Mouse (Mus musculus) thymus, adult 2 months (tissue): ENCODE measurements around the gene Taf5. TPM values are rescaled to one million over a fixed set of nuclear protein-coding genes. Genes with fewer than 3 reads are reported as not detected.

ENCODE experiments used
- DNase-seq: peaks from one replicate; pipeline ENCODE4 v3.0.0; 2021
- H3K27ac ChIP-seq: fragments of 200-500 bp; 2 replicates; pipeline ENCODE4 v1.5.1; 2012; ENCODE audit warnings: low read length, control low read depth; ENCODE audit not compliant: control insufficient read depth, insufficient read depth
- H3K27me3 ChIP-seq: fragments of 200-500 bp; 2 replicates; pipeline ENCODE4 v1.6.1; 2012; ENCODE audit warnings: mild to moderate bottlenecking, low read length, moderate library complexity, mixed read lengths; ENCODE audit not compliant: control insufficient read depth, insufficient read depth
- H3K36me3 ChIP-seq: fragments of 200-500 bp; 2 replicates; pipeline ENCODE4 v1.6.1; 2012; ENCODE audit warnings: mild to moderate bottlenecking, low read length, moderate library complexity; ENCODE audit not compliant: control insufficient read depth, insufficient read depth
- H3K4me1 ChIP-seq: fragments of 200-500 bp; replicated peaks from 2 replicates; pipeline ENCODE4 v1.6.1; 2012; ENCODE audit warnings: low read length; ENCODE audit not compliant: control insufficient read depth, insufficient read depth
- H3K4me3 ChIP-seq: fragments of 200-500 bp; 2 replicates; pipeline ENCODE4 v1.5.1; 2012; ENCODE audit warnings: mild to moderate bottlenecking, low read length, control low read depth, moderate library complexity; ENCODE audit not compliant: control insufficient read depth, insufficient read depth
- CTCF ChIP-seq: fragments of 200-500 bp; IDR thresholded peaks from 2 replicates; pipeline ENCODE4 v1.5.1; 2012; ENCODE audit warnings: mild to moderate bottlenecking, control low read depth, low read length, moderate library complexity, borderline replicate concordance; ENCODE audit not compliant: control insufficient read depth, poor library complexity, insufficient read depth; ENCODE audit errors: extremely low read depth
- POLR2A ChIP-seq: fragments of 200-500 bp; IDR thresholded peaks from 2 replicates; pipeline ENCODE4 v1.6.1; 2012; ENCODE audit warnings: mild to moderate bottlenecking, low read length, control low read depth, moderate library complexity; ENCODE audit not compliant: control insufficient read depth, poor library complexity, insufficient read depth; ENCODE audit errors: extremely low read depth
- WGBS: fragments of 180-500 bp; shearing (Covaris S2); methylation state at CpG from one replicate; pipeline ENCODE4 v1.1.7; 2018; 5-methylcytosine and 5-hydroxymethylcytosine counted together
- polyA plus RNA-seq: library from polyadenylated mRNA; depleted of rRNA; stranded (reverse); fragments of >200 nt; gene quantifications from 2 replicates; pipeline ENCODE4 v1.2.3, GENCODE M21; 2012

The Taf5 gene
- polyA plus RNA-seq, 1 experiment = 6.7 TPM

DNA sequence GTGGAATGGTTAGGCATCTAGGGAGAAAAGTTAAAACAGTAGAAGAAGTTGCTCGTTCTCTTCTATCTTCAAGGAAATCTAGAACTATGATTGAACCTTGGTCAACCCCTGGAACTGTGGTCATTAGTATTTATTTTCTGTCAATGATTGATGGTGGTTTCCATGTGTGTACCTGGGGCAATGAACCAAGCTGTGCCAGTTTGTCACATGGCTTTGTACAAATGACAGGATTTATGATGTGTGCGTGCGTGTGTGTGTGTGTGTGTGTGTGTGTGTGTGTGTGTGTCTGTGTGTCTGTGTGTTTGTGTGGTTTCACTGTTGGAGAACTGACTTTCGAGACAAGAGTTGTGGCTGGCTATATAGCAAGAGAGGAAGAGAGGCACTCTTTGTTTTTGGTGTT, 14.1 kb upstream of the Taf5 start:
- Histone ChIP-seq H3K27ac (no peak overlapping the region), H3K36me3 (no peaks in the 10 kb centered on the region), H3K27me3 (no peaks in the 10 kb centered on the region), H3K4me3 (no peak overlapping the region), H3K4me1 (peaks cover 6% of the 10 kb centered on the region)
- no peak for TF ChIP-seq CTCF
- TF ChIP-seq POLR2A = no peak
- 81% methylated on average over 4 of the region's 4 CpGs for WGBS
- no peak for DNase-seq

DNA sequence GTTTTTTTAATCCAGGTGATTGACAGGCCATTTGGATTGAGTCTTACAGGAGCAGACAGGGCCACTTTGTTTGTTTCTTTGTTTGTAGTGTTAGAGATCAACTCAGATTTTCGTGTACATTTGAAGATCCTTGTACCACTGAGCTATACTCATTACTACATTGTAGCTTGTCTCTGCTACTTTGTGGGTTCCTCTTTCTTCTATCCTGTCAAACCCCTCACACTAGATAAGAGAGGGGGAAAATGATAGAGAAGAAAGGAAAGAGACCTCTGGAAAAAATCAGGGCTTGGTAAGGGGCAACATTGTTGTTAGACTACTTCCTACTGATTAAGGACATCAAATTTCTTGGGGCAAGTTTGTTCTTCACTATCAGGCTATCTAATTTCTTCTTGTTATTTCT, 9.9 kb upstream of the Taf5 start:
- WGBS = 80% methylated on average over 1 of the region's 1 CpGs
- no peak for TF ChIP-seq POLR2A
- TF ChIP-seq CTCF = no peak
- DNase-seq = no peak
- H3K27ac ChIP-seq = no peak overlapping the region
- no peaks in the 10 kb centered on the region; the same call in 1 of the 2 replicates for H3K27me3 ChIP-seq
- H3K36me3 ChIP-seq = no peaks in the 10 kb centered on the region
- H3K4me1 ChIP-seq = no peaks in the 10 kb centered on the region
- H3K4me3 ChIP-seq = no peak overlapping the region

DNA sequence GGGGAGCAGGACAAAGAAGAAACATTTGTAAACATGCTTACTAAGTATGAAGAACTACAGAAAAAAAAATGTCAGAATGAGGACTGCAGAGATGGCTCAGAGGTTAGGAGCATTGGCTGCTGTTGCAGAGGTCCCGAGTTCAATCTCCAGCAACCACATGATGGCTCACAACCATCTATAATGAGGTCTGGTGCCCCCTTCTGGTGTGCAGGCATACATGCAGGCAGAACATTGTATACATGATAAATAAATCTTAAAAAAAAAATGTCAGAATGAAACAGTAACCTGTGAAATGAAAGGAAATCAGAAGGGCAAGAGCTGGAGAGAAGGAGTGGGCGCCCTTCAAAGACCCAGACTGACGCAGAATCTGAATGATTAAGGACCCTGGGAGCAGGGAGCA, 1.7 kb upstream of the Taf5 start:
- TF ChIP-seq POLR2A = no peak
- Histone ChIP-seq H3K27me3 (no peaks in the 10 kb centered on the region; the same call in 1 of the 2 replicates), H3K4me3 (no peak overlapping the region), H3K27ac (no peak overlapping the region), H3K36me3 (peaks cover 2% of the 10 kb centered on the region; the same call in 1 of the 2 replicates), H3K4me1 (peaks cover 4% of the 10 kb centered on the region)
- DNase-seq = no peak
- WGBS = 93% methylated on average over 3 of the region's 3 CpGs

DNA sequence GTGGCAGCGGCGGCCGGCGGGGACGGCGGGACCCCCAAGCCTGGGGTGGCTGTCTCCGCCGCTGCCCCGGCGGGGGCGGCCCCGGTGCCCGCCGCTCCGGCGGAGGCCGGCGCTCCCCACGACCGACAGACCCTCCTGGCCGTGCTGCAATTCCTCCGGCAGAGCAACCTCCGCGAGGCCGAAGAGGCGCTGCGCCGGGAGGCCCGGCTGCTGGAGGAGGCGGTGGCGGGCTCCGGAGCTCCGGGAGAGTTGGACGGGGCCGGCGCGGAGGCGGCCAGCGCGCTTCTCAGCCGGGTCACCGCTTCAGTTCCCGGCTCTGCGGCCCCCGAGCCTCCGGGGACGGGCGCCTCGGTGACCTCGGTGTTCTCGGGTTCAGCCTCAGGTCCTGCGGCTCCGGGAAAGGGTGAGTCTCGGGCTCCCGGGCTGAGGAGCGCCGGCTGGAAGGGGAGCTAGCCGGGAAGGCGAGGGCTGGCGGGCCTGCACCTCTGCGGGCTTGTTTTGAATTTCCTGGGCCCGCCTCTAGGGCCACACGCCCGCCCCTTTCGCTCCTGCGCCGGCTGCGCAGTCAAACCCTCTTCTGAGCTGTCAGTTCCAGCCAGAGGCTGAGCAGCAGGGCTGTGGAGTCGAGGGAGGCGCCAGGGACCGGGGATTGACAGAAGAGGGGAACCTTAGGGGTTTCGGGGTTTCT, 522 bp downstream of the Taf5 start:
- under 1% methylated on average over 72 of the region's 72 CpGs for WGBS
- peak overlapping the region; percentile 70 for H3K4me3 ChIP-seq
- peaks cover 4% of the 10 kb centered on the region for H3K4me1 ChIP-seq
- no peaks in the 10 kb centered on the region for H3K27me3 ChIP-seq
- peak overlapping the region; percentile 16 for H3K27ac ChIP-seq
- peak; percentile 88 for DNase-seq
- 0 out of 2 replicates have a peak, but pooled peaks have one; percentile 34 for TF ChIP-seq CTCF
- 0 out of 2 replicates have a peak, but pooled peaks have one; percentile 44 for TF ChIP-seq POLR2A
- H3K36me3 ChIP-seq = peaks cover 15% of the 10 kb centered on the region; the same call in 1 of the 2 replicates

DNA sequence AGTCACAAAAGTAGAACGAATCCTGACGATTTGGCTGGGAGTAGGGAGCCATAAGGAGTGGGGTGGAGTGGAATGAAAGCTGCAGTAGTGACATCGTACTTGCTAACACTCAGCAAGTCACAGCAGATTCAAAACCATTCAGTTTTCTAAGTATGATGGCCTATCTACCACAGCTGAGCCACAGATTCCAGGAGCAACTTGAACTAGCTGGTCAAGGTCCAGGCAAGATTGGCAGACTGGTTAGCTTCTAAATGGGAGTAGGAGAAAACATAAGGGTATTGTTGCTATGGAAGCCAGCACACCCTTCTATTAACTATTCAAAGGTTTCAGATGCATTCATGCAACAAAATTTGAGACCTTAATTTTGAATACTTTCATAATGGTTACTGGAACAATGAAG, 20.7 kb downstream of the Taf5 start:
- Histone ChIP-seq H3K27me3 (no peaks in the 10 kb centered on the region), H3K4me3 (no peak overlapping the region), H3K36me3 (peaks cover 21% of the 10 kb centered on the region), H3K27ac (no peak overlapping the region), H3K4me1 (0 out of 2 replicates have a peak, but pooled peaks cover 3% of the 10 kb centered on the region)
- WGBS = 82% methylated on average over 3 of the region's 3 CpGs
- TF ChIP-seq CTCF (no peak), POLR2A (no peak)
- DNase-seq = no peak

DNA sequence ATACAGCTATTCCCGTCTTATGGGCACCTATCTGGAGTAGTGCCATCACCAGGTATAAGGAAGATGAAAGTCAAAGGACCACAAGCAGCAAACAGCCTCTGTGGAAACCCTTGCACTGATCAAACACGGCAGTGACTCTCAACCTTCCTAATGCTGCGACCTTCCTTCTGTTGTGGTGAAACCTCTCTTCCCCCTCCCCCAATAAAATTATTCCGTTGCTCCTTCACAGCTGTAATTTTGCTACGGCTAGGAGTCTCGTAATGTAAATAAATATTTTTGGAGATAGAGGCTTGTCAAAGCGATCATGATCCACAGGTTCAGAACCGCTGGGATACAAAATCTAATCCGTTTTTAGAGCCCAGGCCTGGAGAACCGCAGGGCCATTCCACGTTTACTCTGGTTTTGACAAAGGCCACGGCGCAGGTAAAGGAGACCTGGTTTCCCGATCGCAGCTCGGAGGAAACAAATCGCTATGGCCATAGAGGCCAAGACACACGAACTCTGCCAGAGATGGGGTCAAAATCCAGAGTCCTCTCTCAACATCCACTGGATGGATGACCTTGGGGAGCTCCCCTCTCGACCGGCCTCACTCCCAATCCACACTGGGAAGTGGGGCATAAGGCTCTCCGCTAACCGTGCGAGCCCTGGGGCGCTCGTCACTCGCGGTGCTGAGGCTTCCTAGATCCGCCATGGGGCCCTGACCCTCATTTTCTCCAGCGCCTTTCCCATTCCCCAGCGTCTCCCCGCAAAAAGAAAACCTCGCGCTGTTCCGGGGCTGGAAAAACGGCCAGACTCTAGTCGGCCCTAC, 22.4 kb downstream of the Taf5 start:
- DNase-seq = no peak
- H3K4me3 ChIP-seq = peak overlapping the region; percentile 74
- H3K27me3 ChIP-seq = no peaks in the 10 kb centered on the region
- WGBS = under 1% methylated on average over 36 of the region's 36 CpGs
- peak overlapping the region; percentile 6; the same call in 1 of the 2 replicates for H3K27ac ChIP-seq
- 0 out of 2 replicates have a peak, but pooled peaks cover 3% of the 10 kb centered on the region for H3K4me1 ChIP-seq
- peaks cover 4% of the 10 kb centered on the region for H3K36me3 ChIP-seq
- TF ChIP-seq CTCF = no peak
- TF ChIP-seq POLR2A = no peak
